ENCODE assay signal across 21 mouse cellular contexts in the genomic region with DNA sequence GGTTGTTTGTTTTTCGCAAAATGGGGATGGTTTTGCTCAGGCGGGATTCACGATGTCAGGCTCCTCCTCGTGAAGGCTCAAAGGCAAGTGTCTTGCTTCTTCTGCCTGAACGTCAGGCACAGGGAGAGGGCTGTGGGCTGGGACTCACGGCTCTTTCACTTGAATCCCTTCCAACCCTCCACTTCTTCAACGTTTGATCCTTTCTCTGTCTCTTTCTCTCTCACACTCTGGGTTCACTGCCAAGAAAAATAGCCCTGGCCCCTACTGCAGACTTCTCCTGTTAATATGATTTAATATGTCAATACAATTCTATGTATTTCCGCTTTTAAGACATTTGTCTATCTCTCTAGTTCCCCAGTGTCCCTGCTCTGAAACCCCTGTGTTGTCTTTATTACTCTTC. TPM values are rescaled to one million over a fixed set of nuclear protein-coding genes. Genes with fewer than 3 reads are reported as not detected.
DNase-seq lines count a peak whose midpoint lies in the region; ATAC-seq and TF ChIP-seq lines count a peak whose summit lies in the region.
"Had no signal": no experiment of that assay in that cellular context is flagged by ENCODE, and none has a peak within 500 bp of the region (broad histone marks: within the 10 kb centered on the region; RNA-seq: fewer than 3 reads in every experiment).

No protein-coding gene starts in this region.

- ATAC-seq in intestine, embryonic 14.5 days (replicated peaks; ENCODE audit: low FRiP score, low TSS enrichment, low read depth) = no peak
- no peak for ATAC-seq in intestine, embryonic 16.5 days
- ATAC-seq in kidney, postnatal 0 days (replicated peaks; ENCODE audit: low FRiP score, low read depth) = no peak
- ATAC-seq: forebrain, embryonic 14.5 days had no signal

- no peak for DNase-seq in gastrocnemius, adult 2 months
- no peak for DNase-seq in gastrocnemius, postnatal 10 days
- peak; percentile 50 for DNase-seq in intestine, embryonic 14.5 days (ENCODE audit: low spot score)
- peak; percentile 69 for DNase-seq in kidney, postnatal 0 days (ENCODE audit: low spot score)
- DNase-seq in kidney, postnatal 36 days = no peak
- DNase-seq in urinary bladder, postnatal 14 days (ENCODE audit: low spot score) = no peak
- DNase-seq: adrenal gland, postnatal 14 days; cerebellum, adult 11-12 months; cerebellum, adult 9-10 months; cerebellum, postnatal 25 days; heart, adult 18-20 months; heart, postnatal 14 days had no signal

- 55% methylated on average over 8 of the region's 8 CpGs for WGBS in intestine, embryonic 14.5 days
- 49% methylated on average over 8 of the region's 8 CpGs for WGBS in intestine, embryonic 16.5 days
- 48% methylated on average over 8 of the region's 8 CpGs for WGBS in kidney, postnatal 0 days

- no peak for TF ChIP-seq POLR2A in embryonic fibroblast, embryonic 13.5 days (IDR thresholded peaks at IDR 0.05; ENCODE audit: low read depth, low read length)

- H3K9ac ChIP-seq in intestine, embryonic 14.5 days (ENCODE audit: low read length) = no peak overlapping the region
- no peak overlapping the region for H3K9ac ChIP-seq in intestine, embryonic 16.5 days (ENCODE audit: low read depth, low read length)
- H3K9ac ChIP-seq in kidney, postnatal 0 days (ENCODE audit: low read depth, low read length) = no peak overlapping the region
- H3K9ac ChIP-seq: embryonic facial prominence, embryonic 13.5 days; heart, embryonic 13.5 days; hindbrain, embryonic 14.5 days had no signal

- no peaks in the 10 kb centered on the region for H3K9me3 ChIP-seq in intestine, embryonic 14.5 days (ENCODE audit: control insufficient read depth, low read length)
- no peaks in the 10 kb centered on the region for H3K9me3 ChIP-seq in intestine, embryonic 16.5 days (ENCODE audit: control insufficient read depth, low read length)
- H3K9me3 ChIP-seq in kidney, postnatal 0 days (replicated peaks; ENCODE audit: low read length) = no peaks in the 10 kb centered on the region
- H3K9me3 ChIP-seq: embryonic facial prominence, embryonic 13.5 days; forebrain, embryonic 10.5 days; heart, embryonic 13.5 days; hindbrain, embryonic 10.5 days had no signal

- H3K4me3 ChIP-seq in gastrocnemius, adult 2 months = peak overlapping the region; percentile 32
- H3K4me3 ChIP-seq in intestine, embryonic 14.5 days (ENCODE audit: low read depth, low read length) = no peak overlapping the region
- no peak overlapping the region for H3K4me3 ChIP-seq in intestine, embryonic 16.5 days (ENCODE audit: low read length)
- H3K4me3 ChIP-seq in kidney, postnatal 0 days (replicated peaks; ENCODE audit: low read depth, low read length) = no peak overlapping the region
- no peak overlapping the region for H3K4me3 ChIP-seq in embryonic fibroblast, embryonic 13.5 days (ENCODE audit: insufficient read depth, low read length)
- H3K4me3 ChIP-seq: embryonic facial prominence, embryonic 13.5 days; erythroblast, embryonic 14.5 days; forebrain, embryonic 10.5 days; heart, embryonic 13.5 days; hindbrain, embryonic 10.5 days had no signal

- intact Hi-C loops in gastrocnemius, adult 2 months (cut with DNase I) = no loop called here

- H3K4me2 ChIP-seq in intestine, embryonic 14.5 days (ENCODE audit: low read length) = no peak overlapping the region
- H3K4me2 ChIP-seq in intestine, embryonic 16.5 days (ENCODE audit: low read depth, low read length) = no peak overlapping the region
- H3K4me2 ChIP-seq in kidney, postnatal 0 days (ENCODE audit: low read length) = peak overlapping the region; percentile 37
- H3K4me2 ChIP-seq: embryonic facial prominence, embryonic 13.5 days; heart, embryonic 13.5 days; hindbrain, embryonic 14.5 days had no signal

- no peak for TF ChIP-seq CTCF in gastrocnemius, adult 2 months (IDR thresholded peaks at IDR 0.05)
- no peak for TF ChIP-seq CTCF in kidney, postnatal 0 days (IDR thresholded peaks at IDR 0.05; ENCODE audit: low read depth)
- no peak for TF ChIP-seq CTCF in embryonic fibroblast, embryonic 13.5 days (IDR thresholded peaks at IDR 0.05; ENCODE audit: borderline replicate concordance, insufficient read depth, low read length)

- no peaks in the 10 kb centered on the region for H3K36me3 ChIP-seq in intestine, embryonic 14.5 days (ENCODE audit: control insufficient read depth, insufficient read depth, low read length)
- no peaks in the 10 kb centered on the region for H3K36me3 ChIP-seq in intestine, embryonic 16.5 days (ENCODE audit: control insufficient read depth, insufficient read depth, low read length)
- no peaks in the 10 kb centered on the region for H3K36me3 ChIP-seq in kidney, postnatal 0 days (ENCODE audit: insufficient read depth, low read length)
- H3K36me3 ChIP-seq: embryonic facial prominence, embryonic 13.5 days; forebrain, embryonic 10.5 days; heart, embryonic 13.5 days; hindbrain, embryonic 10.5 days had no signal

- H3K27me3 ChIP-seq in intestine, embryonic 14.5 days (replicated peaks; ENCODE audit: control insufficient read depth, insufficient read depth, low read length) = no peaks in the 10 kb centered on the region
- no peaks in the 10 kb centered on the region for H3K27me3 ChIP-seq in intestine, embryonic 16.5 days (replicated peaks; ENCODE audit: control insufficient read depth, insufficient read depth, low read length)
- no peaks in the 10 kb centered on the region for H3K27me3 ChIP-seq in kidney, postnatal 0 days (ENCODE audit: insufficient read depth, low read length)
- H3K27me3 ChIP-seq: embryonic facial prominence, embryonic 13.5 days; heart, embryonic 13.5 days had no signal

- no peaks in the 10 kb centered on the region; the same call in 1 of the 2 replicates for H3K4me1 ChIP-seq in intestine, embryonic 14.5 days (replicated peaks; ENCODE audit: control insufficient read depth, insufficient read depth, low read length)
- H3K4me1 ChIP-seq in intestine, embryonic 16.5 days (ENCODE audit: control insufficient read depth, insufficient read depth, low read length) = 0 out of 2 replicates have a peak, but pooled peaks cover 6% of the 10 kb centered on the region
- no peaks in the 10 kb centered on the region for H3K4me1 ChIP-seq in kidney, postnatal 0 days (replicated peaks; ENCODE audit: insufficient read depth, low read length)
- peaks cover 2% of the 10 kb centered on the region; the same call in 1 of the 2 replicates for H3K4me1 ChIP-seq in embryonic fibroblast, embryonic 13.5 days (ENCODE audit: control insufficient read depth, insufficient read depth, low read length)
- H3K4me1 ChIP-seq: embryonic facial prominence, embryonic 13.5 days; forebrain, embryonic 10.5 days; hindbrain, embryonic 10.5 days had no signal

- no peak overlapping the region for H3K27ac ChIP-seq in gastrocnemius, adult 2 months
- H3K27ac ChIP-seq in intestine, embryonic 14.5 days (ENCODE audit: low read depth) = no peak overlapping the region
- H3K27ac ChIP-seq in intestine, embryonic 16.5 days (ENCODE audit: low read length) = no peak overlapping the region
- no peak overlapping the region for H3K27ac ChIP-seq in kidney, postnatal 0 days
- H3K27ac ChIP-seq in embryonic fibroblast, embryonic 13.5 days (ENCODE audit: insufficient read depth, low read length) = peak overlapping the region; percentile 40; the same call in 1 of the 2 replicates
- H3K27ac ChIP-seq: embryonic facial prominence, embryonic 13.5 days; forebrain, embryonic 10.5 days; heart, embryonic 13.5 days; hindbrain, embryonic 10.5 days; hindbrain, embryonic 14.5 days had no signal

RNA-seq across cellular contexts. Expression of gene Dyrk2, which starts 32.4 kb away (rescaled TPM):
- 10 to 100 TPM; 55.0 to 87.9 TPM for total RNA-seq in gastrocnemius, adult 2 months (2021)
- 100 to 1,000 TPM in 1 of 2 experiments, 10 to 100 TPM in 1; 91.0 to 109 TPM for total RNA-seq in gastrocnemius, postnatal 10 days (2021)
- polyA plus RNA-seq in intestine, embryonic 14.5 days (2014; fragmentation: Nextera tagmentation; extraction: Ambion mirVana) = 13.5 and 13.9 TPM in 2 replicates
- polyA plus RNA-seq in intestine, embryonic 16.5 days (2015; fragmentation: Nextera tagmentation; extraction: Ambion mirVana) = 7.2 and 8.0 TPM in 2 replicates
- 8.5 TPM in 2 replicates for polyA plus RNA-seq in kidney, postnatal 0 days (2015; fragmentation: Nextera tagmentation; extraction: Ambion mirVana)
- 34.9 and 42.7 TPM in 2 replicates for polyA plus RNA-seq in embryonic fibroblast, embryonic 13.5 days (2011; ENCODE audit: insufficient read length, low read depth, missing spikeins)

Comparison
In these comparisons a context has a peak if more than half of its experiments do, and no peak if none do; other contexts are left out.
1. DNase-seq: peak in intestine, embryonic 14.5 days (single experiment) and kidney, postnatal 0 days (single experiment); none in gastrocnemius, adult 2 months (single experiment), gastrocnemius, postnatal 10 days (single experiment), kidney, postnatal 36 days (0 of 2) and urinary bladder, postnatal 14 days (single experiment).